ENCODE assay signal across 8 mouse cellular contexts in genomic region chr5:88675443-88676387, GRCm38 (mm10). TPM values are rescaled to one million over a fixed set of nuclear protein-coding genes. Genes with fewer than 3 reads are reported as not detected.
DNase-seq lines count a peak whose midpoint lies in the region; ATAC-seq lines count a peak whose summit lies in the region.

Grsf1 (minus strand) TSS chr5:88676171.

- DNase-seq in Muller cell, postnatal 12 days (ENCODE audit: inconsistent ontology term) = peak; percentile 96
- DNase-seq in cerebellum, adult 9-11 months = peak; percentile 94
- DNase-seq in frontal cortex, postnatal 10 days (ENCODE audit: low spot score in 2 of 2) = peak; percentile 81 to 88
- DNase-seq in layer of hippocampus, postnatal 25 days (ENCODE audit: extremely low spot score in 1 of 2, low spot score in 1 of 2) = peak; percentile 79 to 88
- peak; percentile 93 for DNase-seq in lung, postnatal 25 days (ENCODE audit: low spot score)
- peak; percentile 90 for DNase-seq in retina, embryonic 14.5 days (ENCODE audit: low spot score)
- peak; percentile 96 for DNase-seq in thymus, postnatal 4 days

- H3K27ac ChIP-seq in hindbrain, embryonic 12.5 days = peak within 1 kb of the TSS; percentile 99

- no peaks in the 10 kb centered on the region for H3K27me3 ChIP-seq in hindbrain, embryonic 12.5 days

- peak within 1 kb of the TSS; percentile 96 for H3K4me3 ChIP-seq in hindbrain, embryonic 12.5 days

- under 1% methylated on average over 101 of the region's 127 CpGs for WGBS in hindbrain, embryonic 12.5 days

- no peaks in the 10 kb centered on the region for H3K9me3 ChIP-seq in hindbrain, embryonic 12.5 days (replicated peaks)

- H3K9ac ChIP-seq in hindbrain, embryonic 12.5 days = peak within 1 kb of the TSS; percentile 99

- ATAC-seq in hindbrain, embryonic 12.5 days (ENCODE audit: low FRiP score) = peak; percentile 94

- H3K4me2 ChIP-seq in hindbrain, embryonic 12.5 days (replicated peaks) = peak within 1 kb of the TSS; percentile 73

- H3K4me1 ChIP-seq in hindbrain, embryonic 12.5 days = peaks cover 17% of the 10 kb centered on the region

- peaks cover 16% of the 10 kb centered on the region for H3K36me3 ChIP-seq in hindbrain, embryonic 12.5 days

RNA-seq across cellular contexts. Expression of gene Grsf1, which starts in this region (rescaled TPM):
- polyA plus RNA-seq in hindbrain, embryonic 12.5 days (2016; fragmentation: Nextera tagmentation; extraction: Ambion mirVana) = 88.6 and 88.9 TPM in 2 replicates
- 10 to 100 TPM; 94.2 to 98.6 TPM for total RNA-seq in layer of hippocampus, postnatal 25 days (2021)

Comparison
In these comparisons a context has a peak if more than half of its experiments do, and no peak if none do; other contexts are left out.
1. Peak in every context shown above with its lines: DNase-seq, ATAC-seq, H3K4me3 ChIP-seq and H3K27ac ChIP-seq.